Mouse (Mus musculus) midbrain, embryonic 15.5 days (tissue): ENCODE data around the gene Lrrn4. TPM values are rescaled to one million over a fixed set of nuclear protein-coding genes. Genes with fewer than 3 reads are reported as not detected.

Experiments used
- ATAC-seq: fragments of 200-750 bp; cut with Nextera tagmentation; replicated peaks from 2 replicates; pipeline ENCODE4 v1.8.0; 2017; ENCODE audit warnings: moderate TSS enrichment
- H3K27ac ChIP-seq: fragments of 300-500 bp; sonication (generic); 2 replicates; pipeline ENCODE4 v1.5.1; 2015; ENCODE audit warnings: mild to moderate bottlenecking, inconsistent platforms
- H3K27me3 ChIP-seq: fragments of 300-500 bp; sonication (generic); replicated peaks from 2 replicates; pipeline ENCODE4 v1.6.1; 2015; ENCODE audit warnings: inconsistent platforms
- H3K36me3 ChIP-seq: fragments of 300-500 bp; sonication (generic); replicated peaks from 2 replicates; pipeline ENCODE4 v1.6.1; 2015; ENCODE audit warnings: inconsistent platforms
- H3K4me1 ChIP-seq: fragments of 300-500 bp; sonication (generic); 2 replicates; pipeline ENCODE4 v1.6.1; 2015; ENCODE audit warnings: inconsistent platforms
- H3K4me2 ChIP-seq: fragments of 300-500 bp; sonication (generic); 2 replicates; pipeline ENCODE4 v1.6.1; 2015; ENCODE audit warnings: inconsistent platforms, mild to moderate bottlenecking, moderate library complexity
- H3K4me3 ChIP-seq: fragments of 300-500 bp; sonication (generic); 2 replicates; pipeline ENCODE4 v1.5.1; 2015; ENCODE audit warnings: mild to moderate bottlenecking, inconsistent platforms
- H3K9ac ChIP-seq: fragments of 300-500 bp; sonication (generic); 2 replicates; pipeline ENCODE4 v1.6.1; 2015; ENCODE audit warnings: mild to moderate bottlenecking, inconsistent platforms
- H3K9me3 ChIP-seq: fragments of 300-500 bp; sonication (generic); 2 replicates; pipeline ENCODE4 v1.6.1; 2016; ENCODE audit warnings: inconsistent platforms
- WGBS: fragments of 180-500 bp; shearing (Covaris S2); methylation state at CpG from one replicate; pipeline ENCODE4 v1.1.7; 2015; ENCODE audit warnings: mixed read lengths; 5-methylcytosine and 5-hydroxymethylcytosine counted together
- polyA plus RNA-seq: library from polyadenylated mRNA; unstranded; fragments of >200 nt; fragmentation: Nextera tagmentation; extraction: Ambion mirVana; gene quantifications from 2 replicates; pipeline ENCODE4 v1.2.1, GENCODE M21; 2015

Gene Lrrn4
- 0.40 and 0.46 TPM in 2 replicates for polyA plus RNA-seq

DNA sequence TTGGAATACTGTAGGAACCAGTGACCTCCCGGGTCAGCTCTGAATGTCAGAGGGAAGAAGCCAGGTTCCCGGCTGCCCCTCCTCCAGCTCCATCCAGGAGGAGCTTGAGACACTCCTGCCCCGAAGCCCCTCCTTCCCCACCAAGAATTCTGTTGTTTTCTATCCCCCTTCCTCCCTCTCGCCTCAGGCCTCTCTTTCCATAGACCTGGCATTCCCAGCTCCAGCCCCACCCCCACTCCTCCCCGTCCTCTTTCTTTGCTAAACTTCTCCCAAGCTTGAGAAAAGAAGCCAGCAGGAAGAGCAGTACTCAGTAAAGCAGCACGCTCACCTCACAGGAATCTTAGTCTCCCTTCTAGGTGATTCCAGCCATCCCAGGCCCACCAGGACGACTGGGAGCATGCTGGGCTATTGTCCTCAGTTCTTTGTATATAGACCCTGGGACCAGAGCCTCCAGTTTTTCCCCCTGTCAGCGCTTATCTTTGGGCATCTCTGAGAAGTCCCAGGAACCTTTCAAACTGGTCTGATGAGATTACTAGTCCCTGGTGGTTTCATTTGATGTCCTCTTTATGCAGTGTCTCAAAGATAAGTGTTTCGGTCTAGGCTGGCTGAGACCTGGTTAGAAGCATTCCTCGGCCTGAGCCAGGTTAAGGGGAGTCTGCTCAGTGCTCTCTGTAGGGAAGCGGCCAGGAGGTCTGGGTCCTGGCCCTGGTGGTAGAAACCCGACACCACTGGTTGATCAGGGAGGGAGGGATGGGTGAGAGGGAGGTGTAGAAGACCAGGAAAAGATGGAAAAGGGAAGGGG, at the start of gene Lrrn4:
TSS of gene Lrrn4 (minus strand) at position 48 of the 802 bp plus-strand sequence.
- H3K9me3 ChIP-seq, result no peaks in the 10 kb centered on the region
- WGBS, result 5% methylated on average over 12 of the region's 12 CpGs
- no peaks in the 10 kb centered on the region for H3K36me3 ChIP-seq
- H3K27ac ChIP-seq, result no peak within 1 kb of the TSS
- peak within 1 kb of the TSS; percentile 75 for H3K4me2 ChIP-seq
- ATAC-seq, result no peak
- H3K27me3 ChIP-seq, result peaks cover 34% of the 10 kb centered on the region
- peak within 1 kb of the TSS; percentile 50 for H3K9ac ChIP-seq
- H3K4me3 ChIP-seq, result peak within 1 kb of the TSS; percentile 48
- H3K4me1 ChIP-seq, result peaks cover 18% of the 10 kb centered on the region

DNA sequence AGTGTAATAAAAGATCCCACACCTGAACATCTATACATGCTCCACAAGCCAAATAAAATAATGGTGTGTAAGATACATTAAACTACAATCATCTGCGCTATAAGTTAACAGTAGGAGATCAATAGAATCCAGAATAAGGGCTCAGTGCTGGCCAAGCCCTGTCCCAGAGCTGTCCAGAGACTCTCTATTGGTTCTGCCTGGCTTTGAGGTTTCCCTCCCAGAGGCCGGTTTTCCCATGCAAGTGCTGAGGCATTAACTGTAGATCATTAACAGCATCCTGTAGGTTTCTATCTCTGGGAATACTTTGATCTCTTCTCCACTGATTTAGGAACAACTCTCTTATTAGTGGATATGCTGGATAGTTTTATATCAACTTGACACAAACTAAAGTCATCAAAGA, 48.3 kb upstream of the Lrrn4 start:
- no peaks in the 10 kb centered on the region for H3K36me3 ChIP-seq
- H3K9ac ChIP-seq, result no peak overlapping the region
- WGBS, result 87% methylated on average over 2 of the region's 2 CpGs
- H3K4me2 ChIP-seq, result no peak overlapping the region
- H3K9me3 ChIP-seq, result no peaks in the 10 kb centered on the region
- H3K27ac ChIP-seq, result no peak overlapping the region
- no peak overlapping the region for H3K4me3 ChIP-seq
- no peaks in the 10 kb centered on the region for H3K4me1 ChIP-seq
- no peaks in the 10 kb centered on the region for H3K27me3 ChIP-seq
- ATAC-seq, result no peak

GRCm38 (mm10) chr2:132927871-132928270, 47.2 kb upstream of the Lrrn4 start:
- no peak for ATAC-seq
- H3K4me1 ChIP-seq, result no peaks in the 10 kb centered on the region
- no peak overlapping the region for H3K4me3 ChIP-seq
- no peak overlapping the region for H3K9ac ChIP-seq
- H3K27me3 ChIP-seq, result no peaks in the 10 kb centered on the region
- no peak overlapping the region for H3K4me2 ChIP-seq
- no peaks in the 10 kb centered on the region for H3K36me3 ChIP-seq
- no peak overlapping the region for H3K27ac ChIP-seq
- no peaks in the 10 kb centered on the region for H3K9me3 ChIP-seq
- 58% methylated on average over 2 of the region's 2 CpGs for WGBS

- Histone ChIP-seq H3K9ac (no peak overlapping the region), H3K9me3 (no peaks in the 10 kb centered on the region), H3K27me3 (no peaks in the 10 kb centered on the region), H3K4me3 (no peak overlapping the region), H3K4me1 (no peaks in the 10 kb centered on the region), H3K4me2 (no peak overlapping the region), H3K36me3 (no peaks in the 10 kb centered on the region), H3K27ac (no peak overlapping the region)
- WGBS, result 78% methylated on average over 2 of the region's 2 CpGs
- ATAC-seq, result no peak
These were observed 46.6 kb upstream of the Lrrn4 start for GRCm38 (mm10) chr2:132927298-132927697.

DNA sequence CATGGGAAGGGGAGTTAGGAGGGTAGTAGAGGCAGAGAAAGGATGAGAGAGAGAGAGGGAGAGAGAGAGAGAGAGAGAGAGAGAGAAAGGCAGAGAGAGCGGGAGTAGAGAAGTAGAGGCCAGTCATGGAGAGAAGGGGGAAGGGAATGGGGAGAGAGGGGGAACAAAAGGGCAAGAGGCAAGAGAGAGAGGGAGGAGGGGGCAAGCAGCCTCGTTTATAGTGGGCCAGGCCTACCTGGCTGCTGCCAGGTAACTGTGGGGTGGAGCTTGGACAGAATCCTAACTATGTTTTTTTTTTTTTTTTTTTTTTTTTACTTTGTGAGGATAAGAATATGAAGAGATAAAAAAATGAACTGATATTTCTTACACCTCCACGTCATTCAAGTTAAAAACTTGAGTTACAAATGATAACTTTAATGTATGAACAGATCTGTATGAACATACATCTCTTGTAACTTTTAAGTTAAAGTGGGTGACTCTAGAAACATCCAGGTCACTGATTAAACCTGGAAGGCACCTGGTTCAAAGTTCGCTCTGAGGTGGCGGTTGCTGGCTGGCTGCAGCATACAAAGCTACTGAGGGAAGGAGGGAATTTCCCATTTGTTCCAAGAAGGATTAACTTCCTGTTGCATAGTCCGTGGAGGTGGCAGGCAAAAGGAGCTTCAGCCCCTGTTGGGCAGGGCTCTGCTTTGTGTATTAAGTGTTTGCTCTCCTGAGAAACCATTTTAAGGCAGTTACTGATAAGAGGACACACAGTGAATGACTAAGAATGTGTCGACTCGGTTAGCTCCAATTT, 42.8 kb upstream of the Lrrn4 start:
- Histone ChIP-seq H3K27me3 (no peaks in the 10 kb centered on the region), H3K9ac (no peak overlapping the region), H3K27ac (no peak overlapping the region), H3K4me3 (no peak overlapping the region), H3K36me3 (no peaks in the 10 kb centered on the region), H3K9me3 (no peaks in the 10 kb centered on the region), H3K4me2 (no peak overlapping the region), H3K4me1 (no peaks in the 10 kb centered on the region)
- no peak for ATAC-seq
- WGBS, result 43% methylated on average over 8 of the region's 8 CpGs

- Histone ChIP-seq H3K9me3 (no peaks in the 10 kb centered on the region), H3K27me3 (no peaks in the 10 kb centered on the region), H3K4me1 (no peaks in the 10 kb centered on the region), H3K27ac (no peak overlapping the region), H3K4me2 (no peak overlapping the region), H3K36me3 (no peaks in the 10 kb centered on the region), H3K4me3 (no peak overlapping the region), H3K9ac (no peak overlapping the region)
- no peak for ATAC-seq
- 73% methylated on average over 9 of the region's 9 CpGs for WGBS
These were observed 41.6 kb upstream of the Lrrn4 start for GRCm38 (mm10) chr2:132922076-132922873.

GRCm38 (mm10) chr2:132914785-132915184, 34.1 kb upstream of the Lrrn4 start:
- H3K4me2 ChIP-seq, result no peak overlapping the region
- no peak overlapping the region for H3K4me3 ChIP-seq
- ATAC-seq, result no peak
- H3K9ac ChIP-seq, result no peak overlapping the region
- H3K27me3 ChIP-seq, result no peaks in the 10 kb centered on the region
- H3K36me3 ChIP-seq, result no peaks in the 10 kb centered on the region
- H3K27ac ChIP-seq, result no peak overlapping the region
- no peaks in the 10 kb centered on the region for H3K9me3 ChIP-seq
- no peaks in the 10 kb centered on the region for H3K4me1 ChIP-seq
- WGBS, result 72% methylated on average over 1 of the region's 1 CpGs

GRCm38 (mm10) chr2:132906763-132907162, 26.1 kb upstream of the Lrrn4 start:
- H3K4me2 ChIP-seq, result no peak overlapping the region
- WGBS, result 31% methylated on average over 8 of the region's 8 CpGs
- H3K4me1 ChIP-seq, result no peaks in the 10 kb centered on the region
- no peak for ATAC-seq
- no peaks in the 10 kb centered on the region for H3K36me3 ChIP-seq
- H3K9ac ChIP-seq, result no peak overlapping the region
- H3K27ac ChIP-seq, result no peak overlapping the region
- no peaks in the 10 kb centered on the region for H3K27me3 ChIP-seq
- no peak overlapping the region for H3K4me3 ChIP-seq
- no peaks in the 10 kb centered on the region for H3K9me3 ChIP-seq

DNA sequence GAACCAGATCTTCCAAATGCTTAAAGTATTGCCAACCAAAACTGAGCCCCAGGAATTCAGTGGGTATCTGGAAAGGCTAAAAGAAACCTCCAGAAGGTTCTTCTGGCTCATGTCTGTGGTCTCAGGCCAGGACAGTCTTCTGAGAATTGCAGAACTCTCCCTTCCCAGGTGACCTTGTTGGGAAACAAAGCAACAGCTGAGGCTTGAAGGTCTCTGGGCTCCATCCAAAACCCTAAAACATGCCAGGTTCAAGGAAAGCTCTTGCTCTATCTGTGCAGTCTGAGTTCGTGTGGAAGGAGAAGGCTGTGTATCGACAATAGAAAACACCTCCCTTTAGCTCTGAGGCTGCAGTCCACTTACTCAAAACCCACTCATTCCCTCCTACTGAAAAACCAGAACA, 24.3 kb upstream of the Lrrn4 start:
- H3K4me3 ChIP-seq, result no peak overlapping the region
- ATAC-seq, result no peak
- no peak overlapping the region for H3K27ac ChIP-seq

DNA sequence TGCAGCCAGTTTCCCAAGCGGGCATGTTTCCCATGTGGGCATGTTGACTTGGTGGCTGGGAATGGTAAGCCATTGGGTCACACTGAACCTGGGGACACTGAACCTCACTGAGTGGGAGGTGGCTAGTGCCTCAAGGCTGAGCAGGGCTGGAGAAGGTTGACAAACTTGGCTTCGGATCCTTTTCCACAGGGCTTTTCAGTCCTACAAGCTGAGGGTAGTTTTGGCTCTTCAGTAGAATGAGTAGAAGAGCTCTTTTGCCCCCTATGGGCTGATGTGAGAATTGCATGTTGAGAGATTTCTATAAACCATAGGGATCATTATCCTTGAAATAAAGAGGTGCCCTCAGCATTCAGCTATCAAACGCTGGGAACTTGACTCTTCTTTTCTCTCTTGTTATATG, 22.8 kb upstream of the Lrrn4 start:
- Histone ChIP-seq H3K4me3 (no peak overlapping the region), H3K4me2 (no peak overlapping the region), H3K27ac (no peak overlapping the region), H3K4me1 (no peaks in the 10 kb centered on the region), H3K27me3 (no peaks in the 10 kb centered on the region), H3K9me3 (no peaks in the 10 kb centered on the region), H3K9ac (no peak overlapping the region), H3K36me3 (no peaks in the 10 kb centered on the region)
- WGBS, result 34% methylated on average over 3 of the region's 3 CpGs
- peak; percentile 67; the same call in 1 of the 2 replicates for ATAC-seq

More for the DNA sequence above, 24.3 kb upstream of the Lrrn4 start:
- Histone ChIP-seq H3K9me3 (no peaks in the 10 kb centered on the region), H3K4me1 (no peaks in the 10 kb centered on the region), H3K36me3 (no peaks in the 10 kb centered on the region), H3K9ac (no peak overlapping the region), H3K27me3 (no peaks in the 10 kb centered on the region), H3K4me2 (no peak overlapping the region)
- 84% methylated on average over 2 of the region's 2 CpGs for WGBS

- WGBS, result 59% methylated on average over 4 of the region's 4 CpGs
- Histone ChIP-seq H3K9ac (no peak overlapping the region), H3K4me2 (no peak overlapping the region), H3K27ac (no peak overlapping the region), H3K4me3 (no peak overlapping the region), H3K4me1 (no peaks in the 10 kb centered on the region), H3K27me3 (no peaks in the 10 kb centered on the region), H3K9me3 (no peaks in the 10 kb centered on the region), H3K36me3 (no peaks in the 10 kb centered on the region)
- ATAC-seq, result peak; percentile 48; the same call in 1 of the 2 replicates
These were observed 21.4 kb upstream of the Lrrn4 start for GRCm38 (mm10) chr2:132902056-132902455.

DNA sequence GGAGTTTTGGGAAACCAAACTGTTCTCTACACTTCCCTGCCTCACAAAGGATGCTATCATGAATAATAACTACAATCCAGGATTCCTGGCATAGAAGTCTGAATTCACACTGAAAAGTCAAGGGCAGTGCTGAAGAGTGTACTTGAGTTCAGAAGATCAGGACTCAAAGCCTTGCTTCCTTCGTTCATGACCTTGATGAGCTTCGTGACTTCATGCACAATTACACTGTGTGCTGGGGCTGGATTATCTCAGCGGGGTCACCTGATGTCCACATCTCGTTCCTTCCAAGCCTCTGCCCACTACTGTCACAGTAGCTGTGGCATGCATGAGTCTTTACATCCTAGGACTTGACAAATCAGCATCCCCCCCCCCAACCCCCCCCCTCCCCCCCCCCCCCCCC, 20.9 kb upstream of the Lrrn4 start:
- Histone ChIP-seq H3K4me1 (no peaks in the 10 kb centered on the region), H3K27ac (no peak overlapping the region), H3K36me3 (no peaks in the 10 kb centered on the region), H3K27me3 (no peaks in the 10 kb centered on the region), H3K4me3 (no peak overlapping the region), H3K9ac (no peak overlapping the region), H3K9me3 (no peaks in the 10 kb centered on the region), H3K4me2 (no peak overlapping the region)
- 72% methylated on average over 4 of the region's 4 CpGs for WGBS
- ATAC-seq, result no peak
